Mouse (Mus musculus) leukemia stem cell, adult 10-12 weeks (primary cell): Measurements from ENCODE around the gene Kif1bp. TPM values are rescaled to one million over a fixed set of nuclear protein-coding genes. Genes with fewer than 3 reads are reported as not detected.

Experiments
- polyA plus RNA-seq: library from polyadenylated mRNA; stranded (reverse); fragments of >175 nt; gene quantifications from 2 replicates; pipeline ENCODE4 v1.2.3, GENCODE M21; 2012; ENCODE audit warnings: low replicate concordance

Kif1bp gene
- polyA plus RNA-seq = 4.2 and 9.4 TPM in 2 replicates

DNA sequence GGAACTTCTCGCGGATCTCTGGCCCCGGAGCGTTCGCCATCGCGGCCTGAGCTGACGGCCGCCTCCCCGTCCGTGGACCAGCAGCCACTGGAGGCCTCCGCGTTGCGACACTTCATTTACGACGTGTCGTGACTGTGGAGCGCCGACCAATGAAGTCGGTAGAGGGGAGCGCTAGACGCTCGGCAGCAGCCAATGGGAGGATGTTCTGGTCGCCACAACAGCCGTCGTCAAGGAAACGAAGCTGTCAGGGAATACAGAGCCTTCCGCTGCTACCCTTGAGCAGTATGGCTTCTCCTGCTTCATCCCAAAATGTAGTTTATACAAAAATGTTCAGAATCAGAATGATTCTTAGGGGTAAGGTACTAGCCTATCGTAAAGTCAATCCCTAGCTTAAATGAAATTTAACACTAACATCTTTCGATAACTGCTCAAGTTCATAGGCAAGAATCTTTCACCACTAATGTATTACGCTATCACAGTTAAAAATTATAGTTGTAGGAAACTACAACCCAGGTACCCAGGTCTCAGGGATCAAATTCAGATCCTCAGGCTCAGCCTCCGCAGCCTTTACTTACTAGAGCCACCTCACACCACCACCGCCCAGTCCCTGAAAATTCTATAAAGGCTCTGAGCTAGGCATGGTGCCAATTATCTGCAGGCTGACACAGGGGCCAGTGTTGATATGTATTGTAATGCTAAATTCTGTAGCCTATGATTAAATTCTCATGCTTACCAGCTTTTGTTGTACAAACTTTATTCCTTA, at the start of gene Kif1bp:
TSS of gene Kif1bp (minus strand) at position 120 of the 763 bp plus-strand sequence.

DNA sequence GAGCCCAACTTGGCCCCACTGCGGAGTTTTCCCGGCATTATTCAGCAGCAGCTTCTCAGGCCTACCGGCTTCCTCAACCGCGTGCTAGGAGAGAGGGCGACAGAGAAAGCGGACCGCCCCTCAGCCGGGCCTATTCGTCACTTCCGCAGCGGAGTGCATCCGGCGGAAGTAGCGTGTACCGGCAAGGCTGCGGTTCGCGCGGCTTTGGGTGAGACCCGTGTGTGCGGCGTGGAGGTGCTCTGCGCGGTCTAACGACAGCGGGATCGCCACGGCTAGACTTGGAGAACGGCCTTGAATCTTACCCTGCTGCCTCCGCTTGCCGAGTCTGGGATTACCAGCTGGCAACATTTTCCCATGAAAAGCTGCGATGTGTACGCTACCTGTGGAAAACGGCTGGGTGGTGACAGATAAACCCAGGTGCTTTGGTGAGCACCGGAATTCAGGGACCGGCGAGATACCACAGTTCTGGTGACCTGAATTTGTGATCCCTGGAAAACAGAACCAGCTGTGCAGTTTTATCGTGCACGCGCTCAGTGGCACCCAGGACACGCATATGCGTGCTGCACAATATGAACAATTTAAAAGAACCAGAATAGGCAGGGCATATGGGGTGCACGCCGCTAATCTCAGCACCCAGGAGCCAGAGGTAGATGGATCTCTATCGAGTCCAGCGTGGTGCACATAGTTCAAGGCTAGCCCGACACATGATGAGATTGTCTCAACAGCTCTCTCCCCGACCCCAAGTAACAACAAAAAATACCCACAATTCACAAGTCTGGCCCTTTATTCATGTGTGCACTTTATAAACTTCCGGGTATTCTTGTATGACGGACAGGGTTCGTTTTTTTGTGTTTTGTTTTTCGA, 24.2 kb upstream of the Kif1bp start, which contains the start of gene Ddx21:
TSS of gene Ddx21 (minus strand) at position 105 of the 864 bp plus-strand sequence.

GRCm38 (mm10) chr10:62527351-62527750, 50.9 kb downstream of the Kif1bp start, which contains the start of gene Srgn:
Srgn (minus strand) TSS chr10:62527451.

Other genes with a start within 250 kb of the Kif1bp start
- gene Hk1, start 198.5 kb downstream of the Kif1bp start, polyA plus RNA-seq = 506 and 712 TPM in 2 replicates
- not detected in 2 replicates for gene Hkdc1, start 156.0 kb downstream of the Kif1bp start, polyA plus RNA-seq
- 0.22 TPM in 1 of 2 replicates, not detected in the other for gene 4930507D05Rik, start 129.0 kb downstream of the Kif1bp start, polyA plus RNA-seq
- gene Supv3l1, start 128.7 kb downstream of the Kif1bp start, polyA plus RNA-seq = 17.2 and 32.5 TPM in 2 replicates
- gene Vps26a, start 91.7 kb downstream of the Kif1bp start, polyA plus RNA-seq = 0.57 and 15.4 TPM in 2 replicates
- gene Srgn, start 51.0 kb downstream of the Kif1bp start, polyA plus RNA-seq = 3.4 and 66.0 TPM in 2 replicates
- gene Ddx21, start 23.8 kb upstream of the Kif1bp start, polyA plus RNA-seq = 60.1 and 80.2 TPM in 2 replicates
- 18.1 and 20.8 TPM in 2 replicates for gene Ddx50, start 72.8 kb upstream of the Kif1bp start, polyA plus RNA-seq
- not detected in 2 replicates for gene Stox1, start 147.7 kb upstream of the Kif1bp start, polyA plus RNA-seq
- gene Ccar1, start 213.8 kb upstream of the Kif1bp start, polyA plus RNA-seq = 0.74 and 8.3 TPM in 2 replicates